Mouse (Mus musculus) ES-E14 (cell line): Measurements from ENCODE around the gene Pck1. TPM values are rescaled to one million over a fixed set of nuclear protein-coding genes. Genes with fewer than 3 reads are reported as not detected.
"Not testable (repeated sequence)": the region's sequence is repeated elsewhere in the genome, so short reads cannot be mapped to it uniquely, and the experiment has no call there.

Experiments
- DNase-seq: peaks from one replicate; pipeline ENCODE4 v3.0.0-alpha.2; 2013; ENCODE audit warnings: low read depth, low spot score
- H3K27ac ChIP-seq: 2 replicates; pipeline ENCODE4 v1.5.1; 2012; ENCODE audit warnings: low read depth, mild to moderate bottlenecking, low read length, moderate library complexity, mixed read lengths; ENCODE audit not compliant: poor library complexity, insufficient read depth, severe bottlenecking
- H3K36me3 ChIP-seq: 2 replicates; pipeline ENCODE4 v1.6.1; 2012; ENCODE audit warnings: mild to moderate bottlenecking, low read length, moderate library complexity, mixed read lengths; ENCODE audit not compliant: control insufficient read depth, poor library complexity, insufficient read depth, severe bottlenecking
- H3K4me1 ChIP-seq, 2 experiments: fragments of 150-350 bp in 1 of 2; sonication (generic) in 1 of 2; 2 replicates each; pipeline ENCODE4 v1.6.1; 2012; ENCODE audit warnings: low read length in 2 of 2, mild to moderate bottlenecking in 1 of 2, mixed read lengths in 1 of 2; ENCODE audit not compliant: control insufficient read depth in 2 of 2, insufficient read depth in 2 of 2, poor library complexity in 1 of 2
- H3K4me3 ChIP-seq, 2 experiments: fragments of 150-350 bp in 1 of 2; sonication (generic) in 1 of 2; 2 replicates each; pipeline ENCODE4 v1.5.1; 2012; ENCODE audit warnings: low read length in 2 of 2, low read depth in 1 of 2, mild to moderate bottlenecking in 1 of 2, mixed read lengths in 1 of 2; ENCODE audit not compliant: insufficient read depth in 1 of 2, poor library complexity in 1 of 2, severe bottlenecking in 1 of 2
- H3K9ac ChIP-seq: 2 replicates; pipeline ENCODE4 v1.6.1; 2012; ENCODE audit warnings: low read depth, mild to moderate bottlenecking, low read length, mixed read lengths; ENCODE audit not compliant: poor library complexity, insufficient read depth, severe bottlenecking
- H3K9me3 ChIP-seq: fragments of 150-350 bp; sonication (generic); 2 replicates; pipeline ENCODE4 v1.6.1; 2012; ENCODE audit warnings: low read depth, mild to moderate bottlenecking, low read length; ENCODE audit not compliant: control insufficient read depth, insufficient read depth
- CHD2 ChIP-seq: IDR thresholded peaks from 2 replicates; pipeline ENCODE4 v1.6.1; 2014; ENCODE audit warnings: mild to moderate bottlenecking, low read depth, low read length, inconsistent platforms
- HCFC1 ChIP-seq: IDR thresholded peaks from 2 replicates; pipeline ENCODE4 v1.6.1; 2012; ENCODE audit warnings: low read length, inconsistent platforms, borderline replicate concordance; ENCODE audit not compliant: insufficient read depth
- MAFK ChIP-seq: IDR thresholded peaks from 2 replicates; pipeline ENCODE4 v1.6.1; 2014; ENCODE audit warnings: mild to moderate bottlenecking, low read depth, low read length, inconsistent platforms; ENCODE audit not compliant: insufficient read depth
- ZC3H11A ChIP-seq: IDR thresholded peaks from 2 replicates; pipeline ENCODE4 v1.6.1; 2012; ENCODE audit warnings: low read depth, mild to moderate bottlenecking, inconsistent platforms, low read length, borderline replicate concordance
- ZNF384 ChIP-seq: IDR thresholded peaks from 2 replicates; pipeline ENCODE4 v1.6.1; 2012; ENCODE audit warnings: low read depth, low read length, inconsistent platforms
- in situ Hi-C, 2 experiments: fragments of 600-800 bp; cut with MboI; formaldehyde crosslinking; loops; one replicate each; pipeline ENCODE4 v1.15.1; 2025; ENCODE audit warnings: low sequenced_read_pairs in 2 of 2, inconsistent platforms in 1 of 2; ENCODE audit not compliant: unreplicated experiment in 2 of 2
- total RNA-seq: library from RNA; depleted of rRNA; stranded (reverse); fragments of 300-350 nt; gene quantifications from 2 replicates; pipeline ENCODE4 v1.2.3, GENCODE M21; 2012

Gene Pck1
- total RNA-seq, 1 experiment, result 0.22 TPM

DNA sequence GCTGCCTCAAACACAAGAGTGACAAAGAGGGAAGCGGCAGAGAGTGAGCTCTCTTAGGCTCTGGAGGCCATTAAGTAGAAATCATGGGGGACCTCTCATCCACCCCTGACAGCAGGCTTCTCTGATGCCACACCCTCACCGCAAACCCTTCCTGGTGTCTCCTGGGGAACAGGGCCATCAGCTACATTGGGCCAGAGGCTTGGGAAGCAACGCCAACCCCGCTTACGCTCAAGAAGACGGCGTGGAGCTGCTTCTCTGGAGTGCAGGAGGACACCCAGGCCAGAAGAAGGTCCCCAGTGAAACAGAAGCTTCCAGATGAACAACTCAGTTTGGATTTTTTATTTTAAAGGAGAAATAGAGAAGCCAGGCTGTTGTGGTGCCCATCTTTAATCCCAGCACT lies 43.3 kb upstream of the Pck1 start:
- no peak overlapping the region for H3K4me3 ChIP-seq
- no peaks in the 10 kb centered on the region for H3K36me3 ChIP-seq
- H3K4me1 ChIP-seq, result no peaks in the 10 kb centered on the region
- H3K9me3 ChIP-seq, result no peaks in the 10 kb centered on the region
- in situ Hi-C loops, result loop anchor here in 1 of 2 experiments (5.0 kb wide), 2 partner anchors 73 to 448 kb away; no protein-coding TSS in a partner anchor
- TF ChIP-seq HCFC1 (no peak), ZNF384 (no peak), MAFK (no peak), CHD2 (no peak), ZC3H11A (no peak)
- no peak for DNase-seq
- no peak overlapping the region for H3K27ac ChIP-seq
- H3K9ac ChIP-seq, result no peak overlapping the region

DNA sequence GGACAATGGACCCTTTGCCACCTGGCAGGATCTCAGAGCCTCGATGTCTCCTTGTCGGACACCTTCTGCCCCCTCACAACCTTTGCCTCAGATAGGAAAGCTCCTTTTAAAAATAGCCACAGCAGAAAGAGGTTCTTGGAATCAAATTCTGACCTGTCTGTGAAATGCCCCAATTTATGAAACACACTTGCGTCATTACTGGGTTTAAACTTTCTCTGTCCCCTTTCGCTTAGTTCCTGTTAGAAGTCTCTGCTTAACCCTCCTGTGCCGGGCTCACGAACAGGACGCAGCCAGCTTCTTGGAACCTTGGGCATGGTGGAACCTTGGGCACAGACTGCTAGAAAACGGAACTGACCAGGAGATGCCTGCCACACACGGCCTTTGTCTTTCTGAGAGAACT lies 42.3 kb upstream of the Pck1 start:
- Histone ChIP-seq H3K4me3 (no peak overlapping the region), H3K9ac (no peak overlapping the region), H3K4me1 (no peaks in the 10 kb centered on the region), H3K9me3 (no peaks in the 10 kb centered on the region), H3K27ac (no peak overlapping the region), H3K36me3 (no peaks in the 10 kb centered on the region)
- TF ChIP-seq ZC3H11A (no peak), CHD2 (no peak), HCFC1 (no peak), MAFK (no peak), ZNF384 (no peak)
- DNase-seq, result no peak
- in situ Hi-C loops, result no loop called here

DNA sequence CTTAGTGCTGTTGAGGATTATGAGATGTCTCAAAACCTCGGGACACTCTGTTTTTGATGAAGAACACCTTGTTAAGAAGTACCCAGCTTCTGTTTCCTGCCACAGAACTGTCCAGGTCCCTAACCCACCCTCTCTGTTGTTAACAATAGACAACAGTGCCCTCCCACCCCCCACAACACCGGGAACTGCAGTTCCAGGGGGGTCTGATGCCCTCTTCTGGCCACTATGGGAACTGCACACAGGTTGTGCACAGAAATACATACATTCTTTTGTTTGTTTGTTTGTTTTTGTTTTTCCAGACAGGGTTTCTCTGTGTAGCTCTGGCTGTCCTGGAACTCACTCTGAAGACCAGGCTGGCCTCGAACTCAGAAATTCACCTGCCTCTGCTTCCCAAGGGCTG lies 39.1 kb upstream of the Pck1 start:
- H3K4me3 ChIP-seq, in situ Hi-C loops, DNase-seq, H3K4me1 ChIP-seq, H3K36me3 ChIP-seq, H3K9me3 ChIP-seq, H3K27ac ChIP-seq, H3K9ac ChIP-seq: not testable (repeated sequence)

DNA sequence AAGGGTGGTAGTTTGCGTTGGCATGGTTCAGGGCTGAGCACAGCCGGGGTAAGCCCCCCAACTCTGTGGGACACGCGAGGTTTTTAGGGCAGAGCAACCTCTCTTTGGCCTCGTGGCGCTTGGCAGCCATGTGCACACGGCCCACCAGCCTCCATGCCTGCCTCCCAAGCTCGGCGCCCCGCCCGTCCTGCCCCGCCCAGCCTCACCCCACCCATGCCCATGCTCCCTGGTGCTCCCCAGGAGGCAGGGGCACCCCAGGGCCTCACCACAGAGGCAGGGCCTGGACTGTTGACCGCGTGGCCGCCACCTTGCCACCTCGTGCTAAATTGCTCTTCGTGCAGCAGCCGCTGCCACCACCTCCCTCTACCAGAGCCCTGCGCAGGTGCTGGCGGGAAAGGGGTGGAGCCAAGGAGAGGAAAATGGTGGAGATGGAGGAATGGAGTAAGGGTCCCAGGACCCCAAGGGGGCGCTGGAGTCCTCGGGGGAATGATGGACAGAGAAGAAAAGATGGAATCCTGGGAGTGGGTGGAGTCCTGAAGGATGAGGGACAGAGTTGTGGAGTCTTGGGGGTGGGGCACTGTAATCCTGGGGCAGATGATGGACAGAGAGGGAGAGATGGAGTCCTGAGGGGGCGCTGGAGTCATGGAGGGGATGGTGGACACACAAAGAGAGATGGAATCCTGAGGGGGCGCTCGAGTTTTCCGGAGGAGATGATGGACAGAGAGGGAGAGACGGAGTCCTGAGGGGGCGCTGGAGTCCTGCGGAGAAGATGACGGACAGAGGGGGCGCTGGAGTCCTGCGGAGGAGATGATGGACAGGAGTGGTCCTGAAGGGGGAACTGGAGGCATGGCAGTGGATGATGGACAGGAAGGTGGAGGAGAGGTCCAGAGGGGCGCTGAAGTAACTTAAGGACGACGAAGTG lies 33.6 kb upstream of the Pck1 start, which contains the start of gene Ctcfl:
Gene Ctcfl (minus strand): TSS at position 503 of the 922 bp plus-strand sequence.
- in situ Hi-C loops, result no loop called here
- no peak for TF ChIP-seq ZNF384
- no peak for TF ChIP-seq HCFC1
- no peak for TF ChIP-seq ZC3H11A
- no peak for TF ChIP-seq MAFK
- TF ChIP-seq CHD2, result no peak
- Histone ChIP-seq H3K4me3 (peak within 1 kb of the TSS in 1 of 2 experiments; percentile 29; a peak in 1 of 4 replicates), H3K36me3 (no peaks in the 10 kb centered on the region), H3K9ac (no peak within 1 kb of the TSS), H3K27ac (no peak within 1 kb of the TSS), H3K4me1 (no peaks in the 10 kb centered on the region; a peak in 1 of 4 replicates), H3K9me3 (no peaks in the 10 kb centered on the region)
- DNase-seq, result no peak

DNA sequence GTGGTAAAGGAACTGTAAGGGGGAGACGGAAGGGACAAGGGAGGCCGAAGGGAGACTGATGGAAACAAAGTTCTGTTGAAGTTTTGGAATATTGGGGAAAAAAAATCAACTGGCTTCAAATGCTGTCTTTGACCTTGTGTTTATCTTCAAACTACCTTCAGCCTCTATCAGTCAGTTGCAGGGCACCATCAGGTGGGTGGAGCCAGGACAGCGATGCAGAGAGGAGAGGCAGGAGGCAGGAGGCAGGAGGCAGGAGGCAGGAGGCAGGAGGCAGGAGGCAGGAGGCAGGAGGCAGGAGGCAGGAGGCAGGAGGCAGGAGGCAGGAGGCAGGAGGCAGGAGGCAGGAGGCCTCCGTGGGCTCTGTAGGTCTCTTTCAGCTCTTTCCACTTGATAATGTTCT lies 32.7 kb upstream of the Pck1 start:
- H3K9me3 ChIP-seq, DNase-seq, H3K4me3 ChIP-seq, H3K4me1 ChIP-seq, H3K27ac ChIP-seq, H3K9ac ChIP-seq, in situ Hi-C loops, H3K36me3 ChIP-seq: not testable (repeated sequence)
